8 mouse cellular contexts compared by ENCODE assay signal in genomic region chr3:101522246-101522920, GRCm38 (mm10).
DNase-seq lines count a peak whose midpoint lies in the region; ATAC-seq lines count a peak whose summit lies in the region.

No protein-coding gene starts in this region.

- H3K4me1 ChIP-seq in hindbrain, embryonic 13.5 days (replicated peaks): peaks cover 49% of the 10 kb centered on the region

- ATAC-seq in hindbrain, embryonic 13.5 days (ENCODE audit: low FRiP score): peak; percentile 70

- H3K9me3 ChIP-seq in hindbrain, embryonic 13.5 days: no peaks in the 10 kb centered on the region

- no peak overlapping the region for H3K4me3 ChIP-seq in hindbrain, embryonic 13.5 days

- peak; percentile 19 for DNase-seq in layer of hippocampus, adult 11-12 months (ENCODE audit: low spot score)
- no peak for DNase-seq in layer of hippocampus, adult 9-10 months (ENCODE audit: low spot score)
- DNase-seq in cerebellum, adult 9-11 months: peak; percentile 52
- DNase-seq in lung, postnatal 4 days: peak; percentile 61 to 79
- DNase-seq in left cerebral cortex, adult 9 months (ENCODE audit: low spot score in 2 of 2): no peak
- DNase-seq in urinary bladder, adult 2 months (ENCODE audit: low spot score): no peak
- DNase-seq in natural killer cell, adult 2 months (ENCODE audit: low spot score in 2 of 2): no peak

- H3K9ac ChIP-seq in hindbrain, embryonic 13.5 days: no peak overlapping the region

- H3K4me2 ChIP-seq in hindbrain, embryonic 13.5 days: no peak overlapping the region

- H3K27me3 ChIP-seq in hindbrain, embryonic 13.5 days: no peaks in the 10 kb centered on the region

- WGBS in hindbrain, embryonic 13.5 days: 44% methylated on average over 9 of the region's 9 CpGs

- no peaks in the 10 kb centered on the region for H3K36me3 ChIP-seq in hindbrain, embryonic 13.5 days

- H3K27ac ChIP-seq in hindbrain, embryonic 13.5 days: peak overlapping the region; percentile 70

Comparison
In these comparisons a context has a peak if more than half of its experiments do, and no peak if none do; other contexts are left out.
1. DNase-seq: peak in layer of hippocampus, adult 11-12 months (single experiment), cerebellum, adult 9-11 months (single experiment) and lung, postnatal 4 days (2 of 2); none in layer of hippocampus, adult 9-10 months (single experiment), left cerebral cortex, adult 9 months (0 of 2), urinary bladder, adult 2 months (single experiment) and natural killer cell, adult 2 months (0 of 2).